In the genomic region with DNA sequence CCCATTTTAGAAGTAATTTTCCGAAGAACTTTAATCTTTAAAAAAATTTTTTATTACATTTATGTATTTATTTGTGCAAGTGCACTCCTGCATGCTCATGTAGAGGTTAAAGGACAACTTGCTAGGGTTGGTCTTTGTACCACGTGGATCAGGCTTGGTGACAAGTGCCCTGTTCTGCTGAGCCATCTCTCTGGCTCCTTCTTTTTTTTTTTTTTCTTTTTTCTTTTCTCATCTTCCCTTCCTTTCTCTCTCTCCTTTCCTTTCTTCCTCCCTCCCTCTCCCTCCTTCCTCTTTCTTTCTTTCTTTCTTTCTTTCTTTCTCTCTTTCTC, we compare ENCODE assay signal across 29 mouse cellular contexts. TPM values are rescaled to one million over a fixed set of nuclear protein-coding genes. Genes with fewer than 3 reads are reported as not detected.
DNase-seq lines count a peak whose midpoint lies in the region; ATAC-seq and TF ChIP-seq lines count a peak whose summit lies in the region.
"Had no signal": no experiment of that assay in that cellular context is flagged by ENCODE, and none has a peak within 500 bp of the region (broad histone marks: within the 10 kb centered on the region; RNA-seq: fewer than 3 reads in every experiment).

No protein-coding gene starts in this region.

- H3K9me3 ChIP-seq in liver, postnatal 0 days (ENCODE audit: low read length) = no peaks in the 10 kb centered on the region
- no peaks in the 10 kb centered on the region for H3K9me3 ChIP-seq in liver, embryonic 12.5 days (replicated peaks)
- H3K9me3 ChIP-seq in intestine, postnatal 0 days (ENCODE audit: control insufficient read depth) = no peaks in the 10 kb centered on the region
- H3K9me3 ChIP-seq in neural tube, embryonic 15.5 days (replicated peaks) = no peaks in the 10 kb centered on the region
- H3K9me3 ChIP-seq in heart, embryonic 11.5 days (replicated peaks; ENCODE audit: control insufficient read depth, low read length) = no peaks in the 10 kb centered on the region
- H3K9me3 ChIP-seq: embryonic facial prominence, embryonic 10.5 days; embryonic facial prominence, embryonic 13.5 days; forebrain, embryonic 10.5 days; forebrain, embryonic 13.5 days; heart, embryonic 13.5 days had no signal

- H3K27ac ChIP-seq in liver, postnatal 0 days (ENCODE audit: low read depth) = peak overlapping the region; percentile 41
- H3K27ac ChIP-seq in liver, embryonic 12.5 days = no peak overlapping the region
- H3K27ac ChIP-seq in intestine, postnatal 0 days (ENCODE audit: low read depth, low read length) = no peak overlapping the region
- H3K27ac ChIP-seq in neural tube, embryonic 15.5 days (replicated peaks) = no peak overlapping the region
- no peak overlapping the region for H3K27ac ChIP-seq in heart, embryonic 11.5 days (ENCODE audit: low read depth, low read length)
- H3K27ac ChIP-seq: embryonic facial prominence, embryonic 10.5 days; embryonic facial prominence, embryonic 13.5 days; forebrain, embryonic 10.5 days; forebrain, embryonic 13.5 days; heart, embryonic 13.5 days; hindbrain, embryonic 14.5 days; hindbrain, postnatal 0 days had no signal

- H3K4me3 ChIP-seq in liver, postnatal 0 days (ENCODE audit: low read depth, low read length) = no peak overlapping the region
- no peak overlapping the region for H3K4me3 ChIP-seq in liver, embryonic 12.5 days
- H3K4me3 ChIP-seq in intestine, postnatal 0 days (ENCODE audit: low read depth, low read length) = no peak overlapping the region
- H3K4me3 ChIP-seq in neural tube, embryonic 15.5 days (replicated peaks) = no peak overlapping the region
- H3K4me3 ChIP-seq in heart, embryonic 11.5 days (ENCODE audit: low read depth, low read length) = no peak overlapping the region
- H3K4me3 ChIP-seq: embryonic facial prominence, embryonic 10.5 days; embryonic facial prominence, embryonic 13.5 days; erythroblast, embryonic 14.5 days; forebrain, embryonic 10.5 days; forebrain, embryonic 13.5 days; heart, embryonic 13.5 days had no signal

- WGBS in liver, postnatal 0 days (ENCODE audit: insufficient replicate concordance) = 39% methylated on average over 2 of the region's 2 CpGs
- 32% methylated on average over 2 of the region's 2 CpGs for WGBS in liver, embryonic 12.5 days (ENCODE audit: insufficient replicate concordance)
- 22% methylated on average over 2 of the region's 2 CpGs for WGBS in intestine, postnatal 0 days
- WGBS in neural tube, embryonic 15.5 days = 78% methylated on average over 2 of the region's 2 CpGs
- 71% methylated on average over 2 of the region's 2 CpGs for WGBS in heart, embryonic 11.5 days (ENCODE audit: insufficient replicate concordance)

- no peak for TF ChIP-seq CTCF in liver, postnatal 0 days (IDR thresholded peaks at IDR 0.05; ENCODE audit: low read depth)
- TF ChIP-seq CTCF in intestine, postnatal 0 days (IDR thresholded peaks at IDR 0.05; ENCODE audit: low read depth) = no peak

- no peak overlapping the region; the same call in 1 of the 2 replicates for H3K4me2 ChIP-seq in liver, postnatal 0 days (ENCODE audit: low read depth, low read length)
- no peak overlapping the region for H3K4me2 ChIP-seq in liver, embryonic 12.5 days
- no peak overlapping the region for H3K4me2 ChIP-seq in intestine, postnatal 0 days (replicated peaks; ENCODE audit: low read depth)
- no peak overlapping the region for H3K4me2 ChIP-seq in neural tube, embryonic 15.5 days
- no peak overlapping the region for H3K4me2 ChIP-seq in heart, embryonic 11.5 days
- H3K4me2 ChIP-seq: embryonic facial prominence, embryonic 13.5 days; forebrain, embryonic 13.5 days; heart, embryonic 13.5 days; hindbrain, embryonic 14.5 days had no signal

- no peak for TF ChIP-seq EP300 in liver, postnatal 0 days (IDR thresholded peaks at IDR 0.05; ENCODE audit: low read depth)

- no peaks in the 10 kb centered on the region for H3K36me3 ChIP-seq in liver, postnatal 0 days (replicated peaks; ENCODE audit: insufficient read depth, low read length)
- H3K36me3 ChIP-seq in liver, embryonic 12.5 days = no peaks in the 10 kb centered on the region
- no peaks in the 10 kb centered on the region for H3K36me3 ChIP-seq in intestine, postnatal 0 days (ENCODE audit: control insufficient read depth, insufficient read depth)
- no peaks in the 10 kb centered on the region for H3K36me3 ChIP-seq in neural tube, embryonic 15.5 days
- no peaks in the 10 kb centered on the region for H3K36me3 ChIP-seq in heart, embryonic 11.5 days (ENCODE audit: control insufficient read depth, insufficient read depth, low read length)
- H3K36me3 ChIP-seq: embryonic facial prominence, embryonic 10.5 days; embryonic facial prominence, embryonic 13.5 days; forebrain, embryonic 10.5 days; heart, embryonic 13.5 days had no signal

- no peak for DNase-seq in liver, postnatal 0 days
- DNase-seq: adrenal gland, adult 8-10 months; adrenal gland, postnatal 25 days; cerebellum, adult 11 months; cerebellum, adult 2 months; cerebellum, postnatal 10 days; cerebellum, postnatal 36 days; gastrocnemius, postnatal 10 days; heart, adult 18-20 months; heart, postnatal 14 days; heart, postnatal 4 days had no signal

- no peak overlapping the region for H3K9ac ChIP-seq in liver, postnatal 0 days (replicated peaks)
- no peak overlapping the region for H3K9ac ChIP-seq in liver, embryonic 12.5 days
- no peak overlapping the region for H3K9ac ChIP-seq in intestine, postnatal 0 days (ENCODE audit: low read depth, low read length)
- no peak overlapping the region for H3K9ac ChIP-seq in neural tube, embryonic 15.5 days (replicated peaks)
- H3K9ac ChIP-seq in heart, embryonic 11.5 days (ENCODE audit: low read depth, low read length) = no peak overlapping the region
- H3K9ac ChIP-seq: embryonic facial prominence, embryonic 13.5 days; forebrain, embryonic 13.5 days; heart, embryonic 13.5 days; hindbrain, embryonic 14.5 days had no signal

- no peaks in the 10 kb centered on the region for H3K27me3 ChIP-seq in liver, postnatal 0 days (ENCODE audit: insufficient read depth, low read length)
- no peaks in the 10 kb centered on the region for H3K27me3 ChIP-seq in liver, embryonic 12.5 days (replicated peaks)
- H3K27me3 ChIP-seq in intestine, postnatal 0 days (replicated peaks; ENCODE audit: control insufficient read depth, insufficient read depth, low read length) = no peaks in the 10 kb centered on the region
- H3K27me3 ChIP-seq in neural tube, embryonic 15.5 days (replicated peaks) = no peaks in the 10 kb centered on the region
- H3K27me3 ChIP-seq in heart, embryonic 11.5 days (ENCODE audit: control insufficient read depth, insufficient read depth, low read length) = no peaks in the 10 kb centered on the region
- H3K27me3 ChIP-seq: embryonic facial prominence, embryonic 13.5 days; forebrain, embryonic 13.5 days; heart, embryonic 13.5 days had no signal

- ATAC-seq in liver, postnatal 0 days = peak; percentile 73
- no peak for ATAC-seq in liver, embryonic 12.5 days
- ATAC-seq in granulocyte monocyte progenitor cell, adult 5-6 weeks (replicated peaks; ENCODE audit: poor library complexity, severe bottlenecking) = 0 out of 2 replicates have a peak, but pooled peaks have one; percentile 3
- peak; percentile 81 for ATAC-seq in intestine, postnatal 0 days
- peak; percentile 16; the same call in 1 of the 2 replicates for ATAC-seq in monocyte, adult 5-6 weeks (replicated peaks; ENCODE audit: insufficient number of reproducible peaks, low FRiP score, low TSS enrichment, poor library complexity, severe bottlenecking)
- no peak for ATAC-seq in cerebellum, adult (ENCODE audit: insufficient number of reproducible peaks, low FRiP score, low TSS enrichment)
- ATAC-seq in neural tube, embryonic 15.5 days (ENCODE audit: low FRiP score) = no peak
- no peak for ATAC-seq in heart, embryonic 11.5 days (replicated peaks; ENCODE audit: insufficient number of reproducible peaks, low FRiP score, low TSS enrichment)
- ATAC-seq: activated CD4-positive, CD25-positive, alpha-beta regulatory T cell, adult 4 months; CD4-positive, CD25-positive, alpha-beta regulatory T cell, adult 4 months; forebrain, embryonic 13.5 days; forebrain, embryonic 16.5 days; hindbrain, postnatal 0 days had no signal

- peaks cover 30% of the 10 kb centered on the region for H3K4me1 ChIP-seq in liver, postnatal 0 days (ENCODE audit: insufficient read depth)
- peaks cover 43% of the 10 kb centered on the region for H3K4me1 ChIP-seq in liver, embryonic 12.5 days
- H3K4me1 ChIP-seq in intestine, postnatal 0 days (replicated peaks; ENCODE audit: control insufficient read depth, insufficient read depth, low read length) = peaks cover 19% of the 10 kb centered on the region
- H3K4me1 ChIP-seq in neural tube, embryonic 15.5 days = no peaks in the 10 kb centered on the region
- no peaks in the 10 kb centered on the region for H3K4me1 ChIP-seq in heart, embryonic 11.5 days (ENCODE audit: control insufficient read depth, insufficient read depth, low read length)
- H3K4me1 ChIP-seq: embryonic facial prominence, embryonic 13.5 days; forebrain, embryonic 13.5 days had no signal

RNA-seq across cellular contexts. Expression of a gene that starts 45.9 kb away (rescaled TPM):
- polyA plus RNA-seq in liver, postnatal 0 days (2015; fragmentation: Nextera tagmentation; extraction: Ambion mirVana) = 15.6 and 17.9 TPM in 2 replicates
- polyA plus RNA-seq in liver, embryonic 12.5 days (2016; fragmentation: Nextera tagmentation; extraction: Ambion mirVana) = 19.5 and 19.9 TPM in 2 replicates
- 30.5 and 48.2 TPM in 2 replicates for total RNA-seq in granulocyte monocyte progenitor cell, adult 5-6 weeks (2014; fragmentation: Nextera tagmentation)
- 22.9 and 28.3 TPM in 2 replicates for total RNA-seq in granulocyte monocyte progenitor cell, adult 5-6 weeks (2017)
- 13.0 and 13.8 TPM in 2 replicates for polyA plus RNA-seq in intestine, postnatal 0 days (2015; fragmentation: Nextera tagmentation; extraction: Ambion mirVana)
- 46.8 to 79.7 TPM (median 51.0 TPM) in 3 replicates for total RNA-seq in monocyte, adult 5-6 weeks (2017)
- 13.2 and 17.0 TPM in 2 replicates for polyA plus RNA-seq in neural tube, embryonic 15.5 days (2015; fragmentation: Nextera tagmentation; extraction: Ambion mirVana)
- 9.1 and 13.5 TPM in 2 replicates for polyA plus RNA-seq in heart, embryonic 11.5 days (2014; fragmentation: Nextera tagmentation; extraction: Ambion mirVana)

RNA-seq across cellular contexts. Expression of a gene that starts 57.6 kb away (rescaled TPM):
- 52.3 and 54.5 TPM in 2 replicates for polyA plus RNA-seq in liver, postnatal 0 days (2015; fragmentation: Nextera tagmentation; extraction: Ambion mirVana)
- polyA plus RNA-seq in liver, embryonic 12.5 days (2016; fragmentation: Nextera tagmentation; extraction: Ambion mirVana) = 61.3 and 63.3 TPM in 2 replicates
- total RNA-seq in granulocyte monocyte progenitor cell, adult 5-6 weeks (2014; fragmentation: Nextera tagmentation) = 277 and 290 TPM in 2 replicates
- 52.9 and 57.3 TPM in 2 replicates for total RNA-seq in granulocyte monocyte progenitor cell, adult 5-6 weeks (2017)
- polyA plus RNA-seq in intestine, postnatal 0 days (2015; fragmentation: Nextera tagmentation; extraction: Ambion mirVana) = 74.2 and 78.1 TPM in 2 replicates
- total RNA-seq in monocyte, adult 5-6 weeks (2017) = 46.7 to 78.6 TPM (median 62.1 TPM) in 3 replicates
- polyA plus RNA-seq in neural tube, embryonic 15.5 days (2015; fragmentation: Nextera tagmentation; extraction: Ambion mirVana) = 18.4 and 37.9 TPM in 2 replicates
- 47.5 and 59.6 TPM in 2 replicates for polyA plus RNA-seq in heart, embryonic 11.5 days (2014; fragmentation: Nextera tagmentation; extraction: Ambion mirVana)

Comparison
In these comparisons a context has a peak if more than half of its experiments do, and no peak if none do; other contexts are left out.
1. ATAC-seq: peak in liver, postnatal 0 days (single experiment), granulocyte monocyte progenitor cell, adult 5-6 weeks (single experiment), intestine, postnatal 0 days (single experiment) and monocyte, adult 5-6 weeks (single experiment); none in liver, embryonic 12.5 days (single experiment), cerebellum, adult (single experiment), neural tube, embryonic 15.5 days (single experiment) and heart, embryonic 11.5 days (single experiment).